Comparison of ENCODE assay signal across 7 mouse cellular contexts in genomic region chr8:8658426-8659224, GRCm38 (mm10). TPM values are rescaled to one million over a fixed set of nuclear protein-coding genes. Genes with fewer than 3 reads are reported as not detected.
DNase-seq lines count a peak whose midpoint lies in the region; ATAC-seq and TF ChIP-seq lines count a peak whose summit lies in the region.

No protein-coding gene starts in this region.

- peak; percentile 12; the same call in 1 of the 2 replicates for TF ChIP-seq POLR2A in brain, embryonic 14.5 days (IDR thresholded peaks at IDR 0.05; ENCODE audit: borderline replicate concordance, extremely low read depth, insufficient read depth, insufficient read length, poor library complexity, severe bottlenecking)

- WGBS in embryonic facial prominence, embryonic 15.5 days: 3% methylated on average over 19 of the region's 19 CpGs
- 4% methylated on average over 19 of the region's 19 CpGs for WGBS in heart, embryonic 10.5 days
- WGBS in kidney, embryonic 14.5 days: 9% methylated on average over 19 of the region's 19 CpGs
- 3% methylated on average over 19 of the region's 19 CpGs for WGBS in midbrain, postnatal 0 days

- peak; percentile 96 for DNase-seq in brain, embryonic 14.5 days (ENCODE audit: low read depth)
- peak; percentile 91 for DNase-seq in heart, embryonic 10.5 days (ENCODE audit: low spot score)
- peak; percentile 76 for DNase-seq in liver
- peak; percentile 93 for DNase-seq in midbrain, postnatal 0 days (ENCODE audit: low spot score)
- peak; percentile 64 for DNase-seq in splenic B cell, adult 2 months (ENCODE audit: low read depth, low spot score)

- peak; percentile 80 for TF ChIP-seq CTCF in brain, embryonic 14.5 days (IDR thresholded peaks at IDR 0.05; ENCODE audit: borderline replicate concordance, extremely low read depth, insufficient read depth, insufficient read length)
- TF ChIP-seq CTCF in midbrain, postnatal 0 days (IDR thresholded peaks at IDR 0.05): peak; percentile 78

- H3K9ac ChIP-seq in embryonic facial prominence, embryonic 15.5 days: peak overlapping the region; percentile 75
- H3K9ac ChIP-seq in kidney, embryonic 14.5 days (ENCODE audit: low read depth, low read length): peak overlapping the region; percentile 89
- H3K9ac ChIP-seq in midbrain, postnatal 0 days (replicated peaks; ENCODE audit: low read length, poor library complexity, severe bottlenecking): peak overlapping the region; percentile 72

- peaks cover 43% of the 10 kb centered on the region for H3K4me1 ChIP-seq in embryonic facial prominence, embryonic 15.5 days
- H3K4me1 ChIP-seq in heart, embryonic 10.5 days: peaks cover 43% of the 10 kb centered on the region
- peaks cover 8% of the 10 kb centered on the region; the same call in 1 of the 2 replicates for H3K4me1 ChIP-seq in kidney, embryonic 14.5 days (ENCODE audit: control insufficient read depth, insufficient read depth, low read length)
- H3K4me1 ChIP-seq in midbrain, postnatal 0 days (ENCODE audit: insufficient read depth, low read length): peaks cover 16% of the 10 kb centered on the region

- no peaks in the 10 kb centered on the region for H3K36me3 ChIP-seq in embryonic facial prominence, embryonic 15.5 days
- no peaks in the 10 kb centered on the region for H3K36me3 ChIP-seq in heart, embryonic 10.5 days
- no peaks in the 10 kb centered on the region; the same call in 1 of the 2 replicates for H3K36me3 ChIP-seq in kidney, embryonic 14.5 days (ENCODE audit: control insufficient read depth, insufficient read depth, low read length)
- H3K36me3 ChIP-seq in midbrain, postnatal 0 days (ENCODE audit: insufficient read depth, low read length): no peaks in the 10 kb centered on the region
- no peaks in the 10 kb centered on the region for H3K36me3 ChIP-seq in splenic B cell, adult 2 months (ENCODE audit: control insufficient read depth, insufficient read depth, low read length, poor library complexity, severe bottlenecking)

- peak overlapping the region; percentile 89 for H3K27ac ChIP-seq in embryonic facial prominence, embryonic 15.5 days (replicated peaks)
- H3K27ac ChIP-seq in heart, embryonic 10.5 days: peak overlapping the region; percentile 93
- H3K27ac ChIP-seq in kidney, embryonic 14.5 days (ENCODE audit: low read depth, low read length): peak overlapping the region; percentile 59; the same call in 1 of the 2 replicates
- 0 out of 2 replicates have a peak overlapping the region, but pooled peaks have one; percentile 18 for H3K27ac ChIP-seq in midbrain, postnatal 0 days (ENCODE audit: low read depth, low read length)

- H3K9me3 ChIP-seq in embryonic facial prominence, embryonic 15.5 days (replicated peaks): no peaks in the 10 kb centered on the region
- H3K9me3 ChIP-seq in heart, embryonic 10.5 days: no peaks in the 10 kb centered on the region
- H3K9me3 ChIP-seq in kidney, embryonic 14.5 days (ENCODE audit: control insufficient read depth, low read length): no peaks in the 10 kb centered on the region
- H3K9me3 ChIP-seq in midbrain, postnatal 0 days (ENCODE audit: low read length): no peaks in the 10 kb centered on the region

- H3K27me3 ChIP-seq in embryonic facial prominence, embryonic 15.5 days: no peaks in the 10 kb centered on the region
- H3K27me3 ChIP-seq in heart, embryonic 10.5 days (ENCODE audit: insufficient read depth, poor library complexity, severe bottlenecking): no peaks in the 10 kb centered on the region
- 0 out of 2 replicates have a peak, but pooled peaks cover 4% of the 10 kb centered on the region for H3K27me3 ChIP-seq in kidney, embryonic 14.5 days (ENCODE audit: control insufficient read depth, insufficient read depth, low read length)
- H3K27me3 ChIP-seq in midbrain, postnatal 0 days (ENCODE audit: insufficient read depth, low read length): no peaks in the 10 kb centered on the region
- no peaks in the 10 kb centered on the region for H3K27me3 ChIP-seq in splenic B cell, adult 2 months (ENCODE audit: control insufficient read depth, insufficient read depth, low read length, poor library complexity, severe bottlenecking)

- peak overlapping the region; percentile 89 for H3K4me3 ChIP-seq in embryonic facial prominence, embryonic 15.5 days (replicated peaks)
- H3K4me3 ChIP-seq in heart, embryonic 10.5 days: peak overlapping the region; percentile 81
- peak overlapping the region; percentile 82 for H3K4me3 ChIP-seq in kidney, embryonic 14.5 days (ENCODE audit: low read length)
- H3K4me3 ChIP-seq in midbrain, postnatal 0 days (ENCODE audit: low read depth, low read length): peak overlapping the region; percentile 91

- peak overlapping the region; percentile 84 for H3K4me2 ChIP-seq in embryonic facial prominence, embryonic 15.5 days (replicated peaks)
- H3K4me2 ChIP-seq in kidney, embryonic 14.5 days (replicated peaks; ENCODE audit: low read depth, low read length): peak overlapping the region; percentile 92
- H3K4me2 ChIP-seq in midbrain, postnatal 0 days (ENCODE audit: low read depth, low read length, poor library complexity, severe bottlenecking): peak overlapping the region; percentile 91

- peak; percentile 64 for ATAC-seq in embryonic facial prominence, embryonic 15.5 days (ENCODE audit: insufficient number of reproducible peaks, low FRiP score, low TSS enrichment, low read depth)
- peak; percentile 32; the same call in 1 of the 2 replicates for ATAC-seq in kidney, embryonic 14.5 days (ENCODE audit: low FRiP score, low TSS enrichment)
- peak; percentile 36; the same call in 1 of the 2 replicates for ATAC-seq in midbrain, postnatal 0 days (ENCODE audit: low FRiP score)

RNA-seq across cellular contexts. Expression of gene Efnb2, which starts 2.4 kb away (rescaled TPM):
- polyA plus RNA-seq in brain, embryonic 14.5 days (2012; rRNA removed): 89.3 and 111 TPM in 2 replicates
- 27.1 and 30.6 TPM in 2 replicates for polyA plus RNA-seq in embryonic facial prominence, embryonic 15.5 days (2015; fragmentation: Nextera tagmentation; extraction: Ambion mirVana)
- 15.9 and 24.4 TPM in 2 replicates for polyA plus RNA-seq in heart, embryonic 10.5 days (2016; fragmentation: Nextera tagmentation; extraction: Ambion mirVana)
- polyA plus RNA-seq in kidney, embryonic 14.5 days (2014; fragmentation: Nextera tagmentation; extraction: Ambion mirVana): 26.3 and 34.1 TPM in 2 replicates
- total RNA-seq in midbrain, postnatal 0 days (2014; rRNA removed): 19.5 and 20.7 TPM in 2 replicates
- polyA plus RNA-seq in midbrain, postnatal 0 days (2015; fragmentation: Nextera tagmentation; extraction: Ambion mirVana): 6.5 and 6.8 TPM in 2 replicates

RNA-seq across cellular contexts. Expression of gene Arglu1, which starts 31.7 kb away (rescaled TPM):
- 201 and 255 TPM in 2 replicates for polyA plus RNA-seq in brain, embryonic 14.5 days (2012; rRNA removed)
- polyA plus RNA-seq in embryonic facial prominence, embryonic 15.5 days (2015; fragmentation: Nextera tagmentation; extraction: Ambion mirVana): 140 and 144 TPM in 2 replicates
- polyA plus RNA-seq in heart, embryonic 10.5 days (2016; fragmentation: Nextera tagmentation; extraction: Ambion mirVana): 93.7 and 112 TPM in 2 replicates
- 150 and 183 TPM in 2 replicates for polyA plus RNA-seq in kidney, embryonic 14.5 days (2014; fragmentation: Nextera tagmentation; extraction: Ambion mirVana)
- 75.5 and 109 TPM in 2 replicates for total RNA-seq in midbrain, postnatal 0 days (2014; rRNA removed)
- polyA plus RNA-seq in midbrain, postnatal 0 days (2015; fragmentation: Nextera tagmentation; extraction: Ambion mirVana): 142 and 180 TPM in 2 replicates

Comparison
In these comparisons a context has a peak if more than half of its experiments do, and no peak if none do; other contexts are left out.
1. Peak in every context shown above with its lines: DNase-seq, ATAC-seq, H3K4me3 ChIP-seq and H3K27ac ChIP-seq.
2. H3K27ac ChIP-seq: peak in every context shown above with its lines; median percentile 93 in heart, embryonic 10.5 days; 89 in embryonic facial prominence, embryonic 15.5 days; 59 in kidney, embryonic 14.5 days; 18 in midbrain, postnatal 0 days.